Mouse (Mus musculus): Measurements from ENCODE around the gene Nckap1l. TPM values are rescaled to one million over a fixed set of nuclear protein-coding genes. Genes with fewer than 3 reads are reported as not detected.

The Nckap1l gene
- total and polyA plus RNA-seq, 2 experiments: 2.2 to 6.2 TPM

GRCm38 (mm10) chr15:103514119-103514518, 60.5 kb downstream of the Nckap1l start:
- DNase-seq (ENCODE audit: extremely low read depth, low read depth, low spot score): peak; percentile 63
- no peak overlapping the region for H3K4me3 ChIP-seq (ENCODE audit: insufficient read depth, low read depth, low read length)
- WGBS: 7% methylated on average over 10 of the region's 10 CpGs
- no peak overlapping the region for H3K27ac ChIP-seq (replicated peaks; ENCODE audit: insufficient read depth, low read depth, low read length)
- no peaks in the 10 kb centered on the region for H3K79me2 ChIP-seq (ENCODE audit: control insufficient read depth, insufficient read depth, low read length)
- H3K36me3 ChIP-seq (ENCODE audit: control insufficient read depth, insufficient read depth, low read length): no peaks in the 10 kb centered on the region
- H3K4me1 ChIP-seq (ENCODE audit: control insufficient read depth, insufficient read depth, low read length): peaks cover 4% of the 10 kb centered on the region; the same call in 1 of the 2 replicates
- no peaks in the 10 kb centered on the region for H3K27me3 ChIP-seq (ENCODE audit: control insufficient read depth, insufficient read depth, low read length)
- no peak overlapping the region for H3K9ac ChIP-seq (ENCODE audit: low read depth, low read length)
- TF ChIP-seq POLR2A (IDR thresholded peaks at IDR 0.05; ENCODE audit: extremely low read depth, insufficient read depth, low read length) (no peak), CTCF (IDR thresholded peaks at IDR 0.05; ENCODE audit: low read depth, low read length) (no peak)

GRCm38 (mm10) chr15:103514914-103515313, 61.3 kb downstream of the Nckap1l start:
- no peak for DNase-seq (ENCODE audit: extremely low read depth, low read depth, low spot score)
- Histone ChIP-seq H3K79me2 (ENCODE audit: control insufficient read depth, insufficient read depth, low read length) (no peaks in the 10 kb centered on the region), H3K36me3 (ENCODE audit: control insufficient read depth, insufficient read depth, low read length) (no peaks in the 10 kb centered on the region), H3K4me3 (ENCODE audit: insufficient read depth, low read depth, low read length) (no peak overlapping the region), H3K27ac (replicated peaks; ENCODE audit: insufficient read depth, low read depth, low read length) (no peak overlapping the region), H3K9ac (ENCODE audit: low read depth, low read length) (no peak overlapping the region), H3K27me3 (ENCODE audit: control insufficient read depth, insufficient read depth, low read length) (no peaks in the 10 kb centered on the region), H3K4me1 (ENCODE audit: control insufficient read depth, insufficient read depth, low read length) (peaks cover 4% of the 10 kb centered on the region; the same call in 1 of the 2 replicates)
- WGBS: 58% methylated on average over 3 of the region's 3 CpGs
- no peak for TF ChIP-seq POLR2A (IDR thresholded peaks at IDR 0.05; ENCODE audit: extremely low read depth, insufficient read depth, low read length)
- TF ChIP-seq CTCF (IDR thresholded peaks at IDR 0.05; ENCODE audit: low read depth, low read length): no peak

GRCm38 (mm10) chr15:103518600-103519385, 65.2 kb downstream of the Nckap1l start:
- Histone ChIP-seq H3K36me3 (ENCODE audit: control insufficient read depth, insufficient read depth, low read length) (no peaks in the 10 kb centered on the region), H3K27ac (replicated peaks; ENCODE audit: insufficient read depth, low read depth, low read length) (no peak overlapping the region), H3K79me2 (ENCODE audit: control insufficient read depth, insufficient read depth, low read length) (no peaks in the 10 kb centered on the region), H3K4me3 (ENCODE audit: insufficient read depth, low read depth, low read length) (no peak overlapping the region), H3K27me3 (ENCODE audit: control insufficient read depth, insufficient read depth, low read length) (no peaks in the 10 kb centered on the region), H3K4me1 (ENCODE audit: control insufficient read depth, insufficient read depth, low read length) (peaks cover 4% of the 10 kb centered on the region; the same call in 1 of the 2 replicates), H3K9ac (ENCODE audit: low read depth, low read length) (no peak overlapping the region)
- TF ChIP-seq CTCF (IDR thresholded peaks at IDR 0.05; ENCODE audit: low read depth, low read length): no peak
- TF ChIP-seq POLR2A (IDR thresholded peaks at IDR 0.05; ENCODE audit: extremely low read depth, insufficient read depth, low read length): no peak
- WGBS: 45% methylated on average over 5 of the region's 5 CpGs
- no peak for DNase-seq (ENCODE audit: extremely low read depth, low read depth, low spot score)

- H3K4me3 ChIP-seq (ENCODE audit: insufficient read depth, low read depth, low read length): no peak overlapping the region
- WGBS: 33% methylated on average over 4 of the region's 4 CpGs
Measured at GRCm38 (mm10) chr15:103519386-103520378, 66.1 kb downstream of the Nckap1l start.

GRCm38 (mm10) chr15:103522458-103523099, 69.0 kb downstream of the Nckap1l start:
- Histone ChIP-seq H3K36me3 (ENCODE audit: control insufficient read depth, insufficient read depth, low read length) (no peaks in the 10 kb centered on the region), H3K4me1 (ENCODE audit: control insufficient read depth, insufficient read depth, low read length) (no peaks in the 10 kb centered on the region), H3K79me2 (ENCODE audit: control insufficient read depth, insufficient read depth, low read length) (no peaks in the 10 kb centered on the region), H3K9ac (ENCODE audit: low read depth, low read length) (no peak overlapping the region), H3K4me3 (ENCODE audit: insufficient read depth, low read depth, low read length) (no peak overlapping the region), H3K27me3 (ENCODE audit: control insufficient read depth, insufficient read depth, low read length) (no peaks in the 10 kb centered on the region), H3K27ac (replicated peaks; ENCODE audit: insufficient read depth, low read depth, low read length) (no peak overlapping the region)
- DNase-seq (ENCODE audit: extremely low read depth, low read depth, low spot score): no peak
- no peak for TF ChIP-seq CTCF (IDR thresholded peaks at IDR 0.05; ENCODE audit: low read depth, low read length)
- TF ChIP-seq POLR2A (IDR thresholded peaks at IDR 0.05; ENCODE audit: extremely low read depth, insufficient read depth, low read length): no peak
- WGBS: 57% methylated on average over 3 of the region's 3 CpGs

More at GRCm38 (mm10) chr15:103519386-103520378, 66.1 kb downstream of the Nckap1l start:
- no peak for DNase-seq (ENCODE audit: extremely low read depth, low read depth, low spot score)
- Histone ChIP-seq H3K79me2 (ENCODE audit: control insufficient read depth, insufficient read depth, low read length) (no peaks in the 10 kb centered on the region), H3K4me1 (ENCODE audit: control insufficient read depth, insufficient read depth, low read length) (no peaks in the 10 kb centered on the region), H3K27me3 (ENCODE audit: control insufficient read depth, insufficient read depth, low read length) (no peaks in the 10 kb centered on the region), H3K27ac (replicated peaks; ENCODE audit: insufficient read depth, low read depth, low read length) (no peak overlapping the region), H3K36me3 (ENCODE audit: control insufficient read depth, insufficient read depth, low read length) (no peaks in the 10 kb centered on the region), H3K9ac (ENCODE audit: low read depth, low read length) (no peak overlapping the region)
- TF ChIP-seq CTCF (IDR thresholded peaks at IDR 0.05; ENCODE audit: low read depth, low read length) (no peak), POLR2A (IDR thresholded peaks at IDR 0.05; ENCODE audit: extremely low read depth, insufficient read depth, low read length) (no peak)

Data from liver, adult 2 months (tissue).